Mouse (Mus musculus): ENCODE measurements around the gene Gm49776.

Gene Gm49776

GRCm38 (mm10) chr16:18234671-18235388 is 23.3 kb downstream of the Gm49776 start, which contains the start of gene Zdhhc8:
Gene Zdhhc8 (minus strand): TSS chr16:18235136.
- DNase-seq (ENCODE audit: low spot score), result no peak

GRCm38 (mm10) chr16:18233919-18234670 is 24.0 kb downstream of the Gm49776 start:
- no peak for DNase-seq (ENCODE audit: low spot score)

DNA sequence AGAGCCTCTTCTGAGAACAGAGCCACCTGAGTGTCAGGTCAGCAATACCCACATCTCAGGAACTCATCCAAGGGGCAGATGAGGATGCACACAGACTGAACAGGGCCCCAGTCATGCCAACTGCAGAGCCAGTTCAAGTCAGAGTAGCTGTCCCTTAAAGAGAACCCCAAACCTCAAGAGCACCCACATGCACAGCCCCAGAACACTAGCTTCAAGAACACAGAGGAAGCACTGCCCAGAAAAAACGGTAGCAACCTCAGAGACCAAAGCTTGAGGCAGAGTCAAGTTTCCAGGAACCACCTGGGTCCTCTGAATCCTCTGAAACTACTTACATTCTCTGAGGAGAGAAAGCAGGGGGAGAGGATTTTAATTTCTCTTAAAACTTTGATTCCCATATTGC is 24.7 kb downstream of the Gm49776 start:
- DNase-seq (ENCODE audit: low spot score), result no peak

GRCm38 (mm10) chr16:18231451-18231850 is 26.7 kb downstream of the Gm49776 start:
- no peak for DNase-seq (ENCODE audit: low spot score)

- no peak for DNase-seq (ENCODE audit: low spot score)
Observed at GRCm38 (mm10) chr16:18231047-18231446, 27.1 kb downstream of the Gm49776 start.

GRCm38 (mm10) chr16:18230617-18231016 is 27.5 kb downstream of the Gm49776 start:
- no peak for DNase-seq (ENCODE audit: low spot score)

- DNase-seq (ENCODE audit: low spot score), result no peak
Observed at GRCm38 (mm10) chr16:18229622-18230021, 28.5 kb downstream of the Gm49776 start.

DNA sequence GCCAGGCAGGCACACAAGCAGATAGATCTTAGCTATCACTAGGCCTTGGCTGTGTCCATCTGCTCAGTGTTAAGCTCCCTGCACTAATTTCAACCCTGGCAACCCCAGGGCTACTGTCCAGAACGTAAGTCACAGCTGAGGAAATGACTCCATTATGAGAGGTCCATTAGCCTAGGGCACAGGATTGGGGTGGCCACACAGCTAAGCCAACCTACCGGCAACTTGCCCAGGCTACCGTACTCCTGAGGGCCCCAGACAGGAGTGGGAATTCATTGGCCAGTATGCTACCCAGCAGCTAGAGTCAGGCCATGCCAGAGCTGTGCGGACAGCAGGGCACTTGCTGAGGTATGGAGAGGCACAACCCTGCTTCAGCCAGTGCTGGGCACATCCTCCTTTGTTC is 29.3 kb downstream of the Gm49776 start:
- DNase-seq (ENCODE audit: low spot score), result no peak

DNA sequence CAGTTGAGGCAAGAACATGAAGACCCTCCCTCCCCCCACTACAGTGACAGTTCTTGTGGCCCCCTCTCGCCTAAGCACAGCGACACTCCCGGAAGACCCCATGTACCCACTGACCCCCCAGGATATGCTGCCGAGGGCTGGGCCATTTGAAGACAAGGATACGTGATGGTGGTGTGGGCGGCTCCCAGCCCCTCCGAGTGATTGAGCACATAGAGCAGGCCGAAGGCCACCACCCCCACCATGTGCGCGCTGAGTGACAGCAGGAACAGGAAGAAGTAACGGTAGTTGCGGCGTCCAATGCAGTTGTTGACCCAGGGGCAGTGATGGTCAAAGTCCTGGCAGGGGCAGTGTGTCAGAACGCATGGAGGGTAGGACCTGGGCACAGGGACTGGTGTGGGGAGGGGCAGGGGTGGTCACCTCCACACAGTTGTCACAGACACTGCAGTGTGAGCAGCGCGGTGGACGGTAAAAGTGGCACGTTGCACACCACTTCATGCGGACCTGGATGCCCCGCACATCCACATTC is 30.2 kb downstream of the Gm49776 start:
- DNase-seq (ENCODE audit: low spot score), result no peak

GRCm38 (mm10) chr16:18227187-18227586 is 30.9 kb downstream of the Gm49776 start:
- DNase-seq (ENCODE audit: low spot score), result no peak

- no peak for DNase-seq (ENCODE audit: low spot score)
Observed at GRCm38 (mm10) chr16:18222188-18222587, 35.9 kb downstream of the Gm49776 start.

GRCm38 (mm10) chr16:18221543-18221898 is 36.6 kb downstream of the Gm49776 start:
- DNase-seq (ENCODE audit: low spot score), result no peak

DNA sequence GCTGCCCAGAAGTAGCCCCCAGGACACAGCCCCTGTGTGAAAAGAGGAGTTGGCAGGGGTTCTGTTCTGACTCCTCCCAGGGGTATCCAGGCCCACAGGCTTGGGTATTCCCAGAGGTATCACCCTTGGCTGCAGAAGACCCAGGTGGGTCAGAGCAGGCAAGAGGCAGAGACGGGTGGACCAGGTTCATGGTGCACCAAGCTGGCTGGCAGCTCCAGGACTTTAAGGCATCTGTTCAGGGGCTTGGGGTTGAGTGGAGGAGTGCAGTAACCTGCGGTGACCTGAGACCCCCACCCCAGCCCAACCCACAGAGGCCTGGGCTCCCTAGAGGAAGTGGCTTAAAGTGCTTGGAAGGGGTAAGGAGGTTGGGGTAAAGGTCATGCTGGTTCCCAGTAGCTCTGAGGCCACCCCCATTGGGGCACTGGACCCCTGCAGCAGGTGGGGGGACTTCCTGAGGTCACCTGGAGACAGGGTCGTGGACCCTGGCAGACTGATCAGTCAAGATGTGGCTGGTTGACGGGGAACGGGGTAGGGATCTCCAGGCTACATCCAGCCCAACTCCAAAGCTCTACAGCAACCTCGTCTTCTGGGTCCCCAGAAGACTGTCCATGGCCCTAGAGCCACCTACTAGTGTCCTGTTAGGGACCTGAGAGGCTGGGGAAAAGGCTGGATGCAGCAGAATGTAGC is 37.1 kb downstream of the Gm49776 start:
- DNase-seq (ENCODE audit: low spot score), result no peak

DNA sequence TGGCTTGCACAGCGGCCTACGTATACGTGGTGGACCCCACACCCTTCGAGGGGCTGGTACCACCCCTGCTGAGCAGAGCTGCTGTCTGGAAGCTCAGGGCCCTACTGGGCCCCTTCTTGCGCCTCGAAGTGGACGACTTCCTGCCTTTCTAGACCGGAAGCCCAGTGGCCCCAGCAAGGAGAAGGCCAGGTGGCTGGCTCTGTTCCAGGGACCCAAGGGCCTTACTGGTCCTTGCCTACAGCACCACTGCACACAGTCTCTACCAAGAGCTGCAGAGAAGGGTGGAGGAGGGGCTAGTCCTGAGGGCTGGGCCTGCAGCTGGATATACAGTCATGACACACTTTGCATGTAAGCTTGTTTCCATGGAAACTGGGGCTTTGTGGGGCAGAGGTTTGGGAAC is 38.1 kb downstream of the Gm49776 start:
- no peak for DNase-seq (ENCODE audit: low spot score)

GRCm38 (mm10) chr16:18218580-18218996 is 39.5 kb downstream of the Gm49776 start:
- DNase-seq (ENCODE audit: low spot score), result no peak

GRCm38 (mm10) chr16:18217579-18217978 is 40.5 kb downstream of the Gm49776 start, which contains the start of gene Ccdc188:
Gene Ccdc188 (plus strand): TSS chr16:18217879.
- DNase-seq (ENCODE audit: low spot score), result no peak

- no peak for DNase-seq (ENCODE audit: low spot score)
Observed at GRCm38 (mm10) chr16:18214858-18215257, 43.3 kb downstream of the Gm49776 start.

DNA sequence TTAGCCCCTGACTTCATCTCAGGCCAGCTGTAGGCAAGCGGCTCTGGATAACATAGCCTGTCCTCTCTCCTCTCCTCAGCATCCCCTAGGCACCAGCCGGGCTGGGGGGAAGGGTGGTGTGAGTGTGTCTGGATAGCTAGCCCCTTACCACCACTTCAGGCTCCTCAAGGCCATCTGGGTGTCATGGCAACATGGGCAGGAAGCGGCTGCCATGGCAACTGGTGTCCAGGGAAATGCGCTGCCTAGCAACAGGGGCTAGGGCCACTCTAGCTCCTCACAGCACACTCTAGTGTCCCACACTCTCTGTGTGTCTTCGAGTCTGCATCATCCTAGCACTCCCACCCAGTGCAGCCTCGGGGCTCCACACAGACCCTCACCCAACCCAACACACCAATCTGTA is 44.4 kb downstream of the Gm49776 start:
- DNase-seq (ENCODE audit: low spot score), result no peak

DNA sequence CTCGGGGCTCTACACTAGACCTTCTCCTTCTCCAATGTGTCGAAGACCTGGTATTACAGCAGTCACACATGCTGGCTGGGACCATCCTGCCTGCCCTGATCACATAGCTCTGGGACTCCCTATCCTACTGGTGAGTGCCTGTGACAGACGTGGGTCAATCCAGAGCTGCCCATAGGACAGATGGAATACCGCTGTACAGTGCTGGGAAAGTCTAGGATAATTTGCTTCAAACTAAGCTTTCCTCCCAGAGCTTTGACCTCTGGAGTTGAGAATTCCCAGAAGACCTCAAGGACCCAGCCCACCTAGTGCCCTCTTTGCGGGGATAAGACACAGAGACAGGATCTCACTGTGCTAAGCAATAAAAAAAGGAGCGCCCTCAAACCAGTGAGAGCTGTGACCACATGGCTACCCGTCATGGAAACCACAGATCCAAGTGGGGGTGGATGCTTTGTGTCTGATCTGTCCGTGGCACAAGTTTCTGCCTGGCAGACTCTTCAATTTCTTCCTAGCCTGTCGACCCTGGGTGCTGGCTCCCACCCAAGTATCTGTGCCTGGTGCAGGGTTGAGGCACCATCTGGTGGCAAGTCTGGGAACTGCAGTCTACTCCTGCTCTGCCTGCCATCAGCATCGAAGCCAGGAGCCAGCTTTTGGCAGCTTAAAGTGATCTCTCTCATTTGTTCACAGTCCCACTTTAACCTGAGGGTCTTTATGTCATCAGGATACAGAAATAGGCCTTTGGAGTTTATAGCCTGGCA is 46.5 kb downstream of the Gm49776 start:
- peak; percentile 55 for DNase-seq (ENCODE audit: low spot score)

- DNase-seq (ENCODE audit: low spot score), result no peak
Observed at GRCm38 (mm10) chr16:18210701-18211416, 47.3 kb downstream of the Gm49776 start.

DNA sequence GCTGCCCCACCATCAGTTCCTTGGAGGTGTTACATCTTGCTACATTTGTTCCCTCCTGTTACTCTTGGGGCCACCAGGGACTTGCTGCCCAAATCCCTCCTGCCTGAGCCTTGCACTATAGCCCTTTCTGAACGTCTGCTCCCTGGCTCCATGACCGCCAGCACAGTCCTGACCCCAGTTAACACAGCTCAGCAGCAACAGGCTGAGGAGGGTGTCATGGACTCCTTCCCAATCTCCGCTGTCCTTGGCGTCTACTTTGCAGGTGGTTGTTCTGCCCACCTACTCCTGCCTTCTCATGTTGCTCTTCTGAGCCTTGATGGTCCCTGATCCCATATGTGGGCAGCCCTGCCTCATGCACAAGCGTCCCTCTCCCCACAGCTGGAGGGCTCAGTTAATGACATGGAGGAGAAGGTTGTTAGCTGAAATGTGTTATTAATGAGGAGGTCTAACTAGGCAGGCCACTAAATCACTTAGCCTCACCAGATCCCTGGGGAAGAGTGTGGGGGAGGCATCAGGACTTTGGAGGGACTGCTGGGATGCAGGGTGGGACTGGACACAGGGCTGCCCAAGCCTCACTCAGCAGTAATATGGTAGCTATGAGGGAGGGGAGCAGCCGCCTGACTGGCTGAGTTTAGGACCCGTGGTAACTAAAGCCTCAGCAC is 54.6 kb downstream of the Gm49776 start:
- DNase-seq (ENCODE audit: low spot score), result no peak

All from urinary bladder, postnatal 10 days (tissue).